Comparison of ENCODE assay signal across 9 mouse cellular contexts in genomic region chr11:81588630-81589029, GRCm38 (mm10).
DNase-seq lines count a peak whose midpoint lies in the region; ATAC-seq and TF ChIP-seq lines count a peak whose summit lies in the region.
"Had no signal": no experiment of that assay in that cellular context is flagged by ENCODE, and none has a peak within 500 bp of the region (broad histone marks: within the 10 kb centered on the region; RNA-seq: fewer than 3 reads in every experiment).

No protein-coding gene starts in this region.

- no peaks in the 10 kb centered on the region for H3K9me3 ChIP-seq in forebrain, embryonic 11.5 days (ENCODE audit: control insufficient read depth, low read length)
- no peaks in the 10 kb centered on the region for H3K9me3 ChIP-seq in heart, embryonic 14.5 days (ENCODE audit: control insufficient read depth, low read length)
- H3K9me3 ChIP-seq: liver, embryonic 15.5 days had no signal

- H3K27me3 ChIP-seq in forebrain, embryonic 11.5 days (ENCODE audit: control insufficient read depth, insufficient read depth, low read length): no peaks in the 10 kb centered on the region
- H3K27me3 ChIP-seq in heart, embryonic 14.5 days (ENCODE audit: control insufficient read depth, insufficient read depth, low read length): 0 out of 2 replicates have a peak, but pooled peaks cover 3% of the 10 kb centered on the region
- no peaks in the 10 kb centered on the region for H3K27me3 ChIP-seq in small intestine, adult 2 months (ENCODE audit: control insufficient read depth, insufficient read depth, low read length)
- H3K27me3 ChIP-seq: liver, embryonic 15.5 days had no signal

- H3K4me1 ChIP-seq in bone marrow macrophage, adult 2 months (ENCODE audit: control insufficient read depth, insufficient read depth, low read length): no peaks in the 10 kb centered on the region
- no peaks in the 10 kb centered on the region for H3K4me1 ChIP-seq in forebrain, embryonic 11.5 days (replicated peaks; ENCODE audit: control insufficient read depth, insufficient read depth, low read length)
- H3K4me1 ChIP-seq in heart, embryonic 14.5 days (ENCODE audit: control insufficient read depth in 2 of 2, insufficient read depth in 2 of 2, low read length in 2 of 2): peaks cover 4 to 9% of the 10 kb centered on the region in 2 experiments; a peak in 3 of 4 replicates
- no peaks in the 10 kb centered on the region for H3K4me1 ChIP-seq in small intestine, adult 2 months (ENCODE audit: control insufficient read depth, insufficient read depth, insufficient read length, low read length)
- H3K4me1 ChIP-seq: liver, embryonic 15.5 days had no signal

- H3K9ac ChIP-seq in forebrain, embryonic 11.5 days (ENCODE audit: low read length): no peak overlapping the region
- no peak overlapping the region for H3K9ac ChIP-seq in heart, embryonic 14.5 days (ENCODE audit: low read length)
- H3K9ac ChIP-seq: liver, embryonic 15.5 days had no signal

- peak; percentile 37 for DNase-seq in CD4-positive, CD25-positive, alpha-beta regulatory T cell, adult 2 months (ENCODE audit: low read depth, low spot score)
- peak; percentile 83 for DNase-seq in forebrain, embryonic 11.5 days (ENCODE audit: low spot score)
- peak; percentile 85 to 87 for DNase-seq in layer of hippocampus, postnatal 10 days (ENCODE audit: low spot score in 2 of 2)
- peak; percentile 60 to 66 for DNase-seq in lung, postnatal 4 days

- no peak for TF ChIP-seq POLR2A in bone marrow macrophage, adult 2 months (IDR thresholded peaks at IDR 0.05; ENCODE audit: borderline replicate concordance, low read depth, low read length)
- no peak for TF ChIP-seq POLR2A in small intestine, adult 2 months (IDR thresholded peaks at IDR 0.05; ENCODE audit: low read depth, low read length)

- H3K4me2 ChIP-seq in forebrain, embryonic 11.5 days (ENCODE audit: low read depth, low read length, severe bottlenecking): no peak overlapping the region
- peak overlapping the region; percentile 31 for H3K4me2 ChIP-seq in heart, embryonic 14.5 days (ENCODE audit: low read length)
- H3K4me2 ChIP-seq: liver, embryonic 15.5 days had no signal

- ATAC-seq in CD4-positive, CD25-positive, alpha-beta regulatory T cell, adult 4 months: no peak
- ATAC-seq in forebrain, embryonic 11.5 days (replicated peaks; ENCODE audit: low FRiP score): no peak; the same call in 1 of the 2 replicates
- no peak for ATAC-seq in heart, embryonic 14.5 days (ENCODE audit: insufficient number of reproducible peaks, insufficient read depth, low FRiP score, low read depth)

- TF ChIP-seq CTCF in bone marrow macrophage, adult 2 months (IDR thresholded peaks at IDR 0.05; ENCODE audit: low read depth, low read length): peak; percentile 63
- peak; percentile 69; the same call in 1 of the 2 replicates for TF ChIP-seq CTCF in small intestine, adult 2 months (IDR thresholded peaks at IDR 0.05; ENCODE audit: extremely low read depth, insufficient read length, insufficient replicate concordance, low read depth, low read length)

- no peak overlapping the region for H3K4me3 ChIP-seq in bone marrow macrophage, adult 2 months (ENCODE audit: insufficient read depth, low read length)
- no peak overlapping the region for H3K4me3 ChIP-seq in forebrain, embryonic 11.5 days (ENCODE audit: low read depth, low read length)
- H3K4me3 ChIP-seq in heart, embryonic 14.5 days (ENCODE audit: control insufficient read depth in 1 of 2, insufficient read depth in 1 of 2, low read depth in 1 of 2, low read length in 2 of 2): no peak overlapping the region
- no peak overlapping the region for H3K4me3 ChIP-seq in small intestine, adult 2 months (ENCODE audit: low read depth, low read length)
- H3K4me3 ChIP-seq: liver, embryonic 15.5 days had no signal

- H3K27ac ChIP-seq in bone marrow macrophage, adult 2 months (ENCODE audit: insufficient read depth, low read depth, low read length): no peak overlapping the region
- H3K27ac ChIP-seq in forebrain, embryonic 11.5 days (ENCODE audit: low read depth, low read length): no peak overlapping the region
- no peak overlapping the region for H3K27ac ChIP-seq in heart, embryonic 14.5 days (replicated peaks in 1 of 2; ENCODE audit: control insufficient read depth in 1 of 2, insufficient read depth in 1 of 2, low read depth in 2 of 2, low read length in 2 of 2)
- H3K27ac ChIP-seq in small intestine, adult 2 months (ENCODE audit: insufficient read depth, low read depth, low read length): no peak overlapping the region
- H3K27ac ChIP-seq: liver, embryonic 15.5 days had no signal

- WGBS in forebrain, embryonic 11.5 days: 12% methylated on average over 10 of the region's 10 CpGs
- 10% methylated on average over 10 of the region's 10 CpGs for WGBS in heart, embryonic 14.5 days
- WGBS in small intestine, adult 2 months: 10% methylated on average over 10 of the region's 10 CpGs

- no peaks in the 10 kb centered on the region for H3K36me3 ChIP-seq in forebrain, embryonic 11.5 days (ENCODE audit: control insufficient read depth, insufficient read depth, low read length)
- no peaks in the 10 kb centered on the region for H3K36me3 ChIP-seq in heart, embryonic 14.5 days (ENCODE audit: control insufficient read depth, insufficient read depth, low read length)
- H3K36me3 ChIP-seq in small intestine, adult 2 months (ENCODE audit: control insufficient read depth, insufficient read depth, low read length): no peaks in the 10 kb centered on the region
- H3K36me3 ChIP-seq: liver, embryonic 15.5 days had no signal
